Mouse (Mus musculus) embryonic fibroblast, embryonic 13.5 days (primary cell): ENCODE results near the gene Pomc.

Experiments used
- CTCF ChIP-seq: IDR thresholded peaks from 2 replicates; pipeline ENCODE4 v1.5.1; 2011; ENCODE audit warnings: mild to moderate bottlenecking, control low read depth, low read length, moderate library complexity, borderline replicate concordance; ENCODE audit not compliant: insufficient read depth
- POLR2A ChIP-seq: IDR thresholded peaks from 2 replicates; pipeline ENCODE4 v1.6.1; 2011; ENCODE audit warnings: low read depth, mild to moderate bottlenecking, control low read depth, low read length, moderate library complexity

GRCm38 (mm10) chr12:3907418-3907817 lies 47.3 kb upstream of the Pomc start:
- TF ChIP-seq CTCF (no peak), POLR2A (no peak)
